Mouse (Mus musculus): ENCODE measurements around the gene Tmem53.

GRCm38 (mm10) chr4:117297819-117298218 lies 46.1 kb downstream of the Tmem53 start:
- no peak for TF ChIP-seq POLR2A (IDR thresholded peaks at IDR 0.05; ENCODE audit: low read depth, low read length)
- no peak for TF ChIP-seq CTCF (IDR thresholded peaks at IDR 0.05; ENCODE audit: extremely low read depth, insufficient read length, insufficient replicate concordance, low read depth, low read length)
